Mouse (Mus musculus): ENCODE results near the gene Cdca5. TPM values are rescaled to one million over a fixed set of nuclear protein-coding genes. Genes with fewer than 3 reads are reported as not detected.

Cdca5 gene
- polyA plus RNA-seq, 2 experiments: 23.1 to 30.9 TPM

DNA sequence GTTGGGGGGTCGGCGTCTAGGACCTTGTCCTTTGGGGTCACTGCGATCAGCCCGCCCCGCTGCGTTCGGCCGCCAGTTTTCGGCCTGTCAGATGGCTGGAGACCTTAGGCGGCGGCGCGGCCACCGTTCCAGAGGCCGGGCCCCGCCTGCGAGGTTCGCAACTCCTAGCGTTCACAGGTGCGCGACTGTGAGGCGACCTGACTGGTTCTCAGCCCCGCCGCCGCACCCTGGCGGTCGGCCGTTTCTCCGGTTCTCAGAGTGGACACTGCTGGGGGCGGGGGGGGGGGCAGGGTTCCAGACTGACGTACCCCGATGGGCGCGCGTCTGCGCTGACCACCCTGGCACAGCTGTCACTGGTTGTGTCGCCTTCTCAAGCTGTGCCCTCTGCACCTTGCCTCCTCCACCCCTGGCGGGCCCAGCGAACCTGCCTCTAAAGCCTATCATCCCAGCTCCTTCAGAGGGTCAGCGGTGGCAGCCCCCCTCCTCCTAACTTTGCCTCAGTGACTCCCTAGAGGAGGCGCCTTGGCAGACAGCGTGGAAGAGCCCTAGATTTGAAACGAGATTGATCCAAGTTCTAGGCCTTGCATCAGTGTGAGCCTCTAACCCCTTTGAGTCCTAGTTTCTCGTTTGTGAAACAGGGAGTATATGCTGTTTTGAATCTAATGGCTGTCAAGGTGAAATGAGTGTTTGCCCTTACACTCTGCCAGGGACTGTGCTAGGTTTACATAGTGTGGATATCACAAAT lies 37.5 kb upstream of the Cdca5 start:
- 2% methylated on average over 43 of the region's 44 CpGs for whole genome bisulfite sequencing (ENCODE audit: insufficient replicate concordance)
- peak; percentile 8; the same call in 1 of the 2 replicates for TF ChIP-seq CTCF (IDR thresholded peaks at IDR 0.05; ENCODE audit: low read depth)
- no peak for TF ChIP-seq EP300 (IDR thresholded peaks at IDR 0.05; ENCODE audit: low read depth)
- no peaks in the 10 kb centered on the region for H3K9me3 ChIP-seq (ENCODE audit: control insufficient read depth, low read length)
- peak overlapping the region; percentile 97 for H3K9ac ChIP-seq (replicated peaks)
- H3K36me3 ChIP-seq (replicated peaks; ENCODE audit: control insufficient read depth, insufficient read depth, low read depth): peaks cover 42% of the 10 kb centered on the region
- DNase-seq (ENCODE audit: low read depth in 3 of 3, low spot score in 3 of 3) (no peak), ATAC-seq (ENCODE audit: insufficient read depth) (peak; percentile 13)
- H3K4me1 ChIP-seq (replicated peaks; ENCODE audit: control insufficient read depth in 2 of 2, insufficient read depth in 2 of 2, low read length in 1 of 2): peaks cover 15 to 21% of the 10 kb centered on the region in 2 experiments
- H3K4me3 ChIP-seq (ENCODE audit: insufficient read depth in 1 of 2, low read depth in 2 of 2, low read length in 2 of 2): peak overlapping the region; percentile 90 to 91
- H3K4me2 ChIP-seq (ENCODE audit: low read depth): peak overlapping the region; percentile 99
- no peaks in the 10 kb centered on the region for H3K27me3 ChIP-seq (ENCODE audit: control insufficient read depth, insufficient read depth, low read length)
- peak overlapping the region; percentile 96 for H3K27ac ChIP-seq

- H3K4me3 ChIP-seq (ENCODE audit: insufficient read depth in 1 of 2, low read depth in 2 of 2, low read length in 2 of 2): peak overlapping the region; percentile 90 to 91
- peak overlapping the region; percentile 96 for H3K27ac ChIP-seq
- TF ChIP-seq EP300 (IDR thresholded peaks at IDR 0.05; ENCODE audit: low read depth) (no peak), CTCF (IDR thresholded peaks at IDR 0.05; ENCODE audit: low read depth) (no peak)
- H3K36me3 ChIP-seq (replicated peaks; ENCODE audit: control insufficient read depth, insufficient read depth, low read depth): peaks cover 47% of the 10 kb centered on the region
- 71% methylated on average over 8 of the region's 8 CpGs for WGBS (ENCODE audit: insufficient replicate concordance)
- no peaks in the 10 kb centered on the region for H3K27me3 ChIP-seq (ENCODE audit: control insufficient read depth, insufficient read depth, low read length)
- peak overlapping the region; percentile 97 for H3K9ac ChIP-seq (replicated peaks)
- no peak for ATAC-seq (ENCODE audit: insufficient read depth)
- peak overlapping the region; percentile 99 for H3K4me2 ChIP-seq (ENCODE audit: low read depth)
- H3K9me3 ChIP-seq (ENCODE audit: control insufficient read depth, low read length): no peaks in the 10 kb centered on the region
- H3K4me1 ChIP-seq (replicated peaks; ENCODE audit: control insufficient read depth in 2 of 2, insufficient read depth in 2 of 2, low read length in 1 of 2): peaks cover 15 to 21% of the 10 kb centered on the region in 2 experiments
- no peak for DNase-seq (ENCODE audit: low read depth in 3 of 3, low spot score in 3 of 3)
Observed at GRCm38 (mm10) chr19:6047899-6048166, 37.0 kb upstream of the Cdca5 start.

DNA sequence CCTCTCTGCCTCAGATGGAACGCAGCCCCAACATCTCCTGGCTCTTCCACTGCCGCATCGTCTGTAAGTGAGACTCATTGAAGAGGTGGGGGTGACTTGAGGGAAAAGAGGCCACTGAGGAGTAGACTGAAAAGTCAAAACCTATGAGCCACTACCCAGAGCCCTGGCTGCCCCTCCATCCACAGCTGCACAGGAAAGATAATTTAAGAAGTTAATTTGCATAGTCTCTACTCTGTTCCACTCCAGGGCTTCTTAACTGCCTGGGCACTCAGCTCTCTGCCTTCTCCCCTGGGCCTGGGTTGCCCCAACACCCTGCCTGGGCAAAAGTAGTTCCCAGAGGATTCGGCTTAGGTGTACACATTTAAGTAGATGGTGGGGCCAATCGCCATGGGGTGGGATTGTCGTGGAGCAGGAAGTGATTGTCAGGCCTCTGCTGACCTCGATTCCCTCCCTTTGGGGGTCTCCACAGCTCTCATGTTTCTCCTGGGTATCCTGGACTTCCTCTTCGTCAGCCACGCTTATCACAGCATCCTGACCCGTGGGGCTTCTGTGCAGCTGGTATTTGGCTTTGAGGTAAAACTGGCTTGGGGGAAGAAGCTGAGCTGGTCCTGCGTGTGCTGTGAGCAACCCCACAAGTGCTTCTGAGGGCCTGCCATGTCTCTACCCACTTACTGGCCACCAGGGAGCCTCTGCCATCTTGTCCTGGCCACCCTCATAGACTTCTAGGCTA lies 35.9 kb upstream of the Cdca5 start:
- WGBS (ENCODE audit: insufficient replicate concordance): 55% methylated on average over 11 of the region's 11 CpGs
- Histone ChIP-seq H3K4me2 (ENCODE audit: low read depth) (peak overlapping the region; percentile 99), H3K27me3 (ENCODE audit: control insufficient read depth, insufficient read depth, low read length) (no peaks in the 10 kb centered on the region), H3K36me3 (replicated peaks; ENCODE audit: control insufficient read depth, insufficient read depth, low read depth) (peaks cover 56% of the 10 kb centered on the region), H3K9ac (replicated peaks) (no peak overlapping the region), H3K9me3 (ENCODE audit: control insufficient read depth, low read length) (no peaks in the 10 kb centered on the region), H3K4me3 (ENCODE audit: insufficient read depth in 1 of 2, low read depth in 2 of 2, low read length in 2 of 2) (0 out of 4 replicates have a peak overlapping the region, but pooled peaks of 1 of the 2 experiments have one; percentile 12), H3K4me1 (replicated peaks; ENCODE audit: control insufficient read depth in 2 of 2, insufficient read depth in 2 of 2, low read length in 1 of 2) (peaks cover 15 to 21% of the 10 kb centered on the region in 2 experiments), H3K27ac (no peak overlapping the region)
- DNase-seq (ENCODE audit: low read depth in 3 of 3, low spot score in 3 of 3) (no peak), ATAC-seq (ENCODE audit: insufficient read depth) (no peak)
- TF ChIP-seq EP300 (IDR thresholded peaks at IDR 0.05; ENCODE audit: low read depth) (no peak), CTCF (IDR thresholded peaks at IDR 0.05; ENCODE audit: low read depth) (no peak)

GRCm38 (mm10) chr19:6052516-6052915 lies 32.3 kb upstream of the Cdca5 start:
- no peak for TF ChIP-seq CTCF (IDR thresholded peaks at IDR 0.05; ENCODE audit: low read depth)
- TF ChIP-seq EP300 (IDR thresholded peaks at IDR 0.05; ENCODE audit: low read depth): no peak
- Histone ChIP-seq H3K9me3 (ENCODE audit: control insufficient read depth, low read length) (no peaks in the 10 kb centered on the region), H3K4me3 (ENCODE audit: insufficient read depth in 1 of 2, low read depth in 2 of 2, low read length in 2 of 2) (no peak overlapping the region), H3K4me1 (replicated peaks; ENCODE audit: control insufficient read depth in 2 of 2, insufficient read depth in 2 of 2, low read length in 1 of 2) (peaks cover 19 to 20% of the 10 kb centered on the region in 2 experiments), H3K27me3 (ENCODE audit: control insufficient read depth, insufficient read depth, low read length) (no peaks in the 10 kb centered on the region), H3K27ac (no peak overlapping the region), H3K9ac (replicated peaks) (no peak overlapping the region), H3K36me3 (replicated peaks; ENCODE audit: control insufficient read depth, insufficient read depth, low read depth) (peaks cover 77% of the 10 kb centered on the region), H3K4me2 (ENCODE audit: low read depth) (no peak overlapping the region)
- DNase-seq (ENCODE audit: low read depth in 3 of 3, low spot score in 3 of 3): no peak
- no peak for ATAC-seq (ENCODE audit: insufficient read depth)
- WGBS (ENCODE audit: insufficient replicate concordance): 85% methylated on average over 7 of the region's 7 CpGs

GRCm38 (mm10) chr19:6054296-6054695 lies 30.5 kb upstream of the Cdca5 start:
- H3K36me3 ChIP-seq (replicated peaks; ENCODE audit: control insufficient read depth, insufficient read depth, low read depth): peaks cover 75% of the 10 kb centered on the region
- H3K4me1 ChIP-seq (replicated peaks; ENCODE audit: control insufficient read depth in 2 of 2, insufficient read depth in 2 of 2, low read length in 1 of 2): peaks cover 13% of the 10 kb centered on the region in 2 experiments
- TF ChIP-seq EP300 (IDR thresholded peaks at IDR 0.05; ENCODE audit: low read depth) (no peak), CTCF (IDR thresholded peaks at IDR 0.05; ENCODE audit: low read depth) (no peak)
- ATAC-seq (ENCODE audit: insufficient read depth): no peak
- WGBS (ENCODE audit: insufficient replicate concordance): 81% methylated on average over 5 of the region's 5 CpGs
- no peak overlapping the region for H3K9ac ChIP-seq (replicated peaks)
- H3K4me3 ChIP-seq (ENCODE audit: insufficient read depth in 1 of 2, low read depth in 2 of 2, low read length in 2 of 2): no peak overlapping the region
- no peaks in the 10 kb centered on the region for H3K9me3 ChIP-seq (ENCODE audit: control insufficient read depth, low read length)
- no peak for DNase-seq (ENCODE audit: low read depth in 3 of 3, low spot score in 3 of 3)
- H3K27ac ChIP-seq: no peak overlapping the region
- H3K27me3 ChIP-seq (ENCODE audit: control insufficient read depth, insufficient read depth, low read length): no peaks in the 10 kb centered on the region
- no peak overlapping the region for H3K4me2 ChIP-seq (ENCODE audit: low read depth)

Data from liver, embryonic 14.5 days (tissue).